Mouse (Mus musculus) liver, embryonic 12.5 days (tissue): ENCODE measurements around the gene Wwc1. TPM values are rescaled to one million over a fixed set of nuclear protein-coding genes. Genes with fewer than 3 reads are reported as not detected.
A peak's percentile ranks its signal among the peaks of the same experiment; 100 is the strongest.
"Not testable (repeated sequence)": the region's sequence is repeated elsewhere in the genome, so short reads cannot be mapped to it uniquely, and the experiment has no call there.

Experiments used
- ATAC-seq: fragments of 200-750 bp; cut with Nextera tagmentation; 2 replicates; pipeline ENCODE4 v1.8.0; 2017; ENCODE audit warnings: moderate number of reproducible peaks, mild to moderate bottlenecking, moderate library complexity
- H3K27ac ChIP-seq: fragments of 300-500 bp; sonication (generic); 2 replicates; pipeline ENCODE4 v1.5.1; 2016; ENCODE audit warnings: mild to moderate bottlenecking
- H3K27me3 ChIP-seq: fragments of 300-500 bp; sonication (generic); replicated peaks from 2 replicates; pipeline ENCODE4 v1.6.1; 2016; ENCODE audit warnings: mild to moderate bottlenecking, moderate library complexity
- H3K36me3 ChIP-seq: fragments of 300-500 bp; sonication (generic); 2 replicates; pipeline ENCODE4 v1.6.1; 2016; ENCODE audit warnings: mild to moderate bottlenecking, moderate library complexity
- H3K4me1 ChIP-seq: fragments of 300-500 bp; sonication (generic); 2 replicates; pipeline ENCODE4 v1.6.1; 2016
- H3K4me2 ChIP-seq: fragments of 300-500 bp; sonication (generic); 2 replicates; pipeline ENCODE4 v1.6.1; 2016; ENCODE audit warnings: mild to moderate bottlenecking, moderate library complexity
- H3K4me3 ChIP-seq: fragments of 300-500 bp; sonication (generic); 2 replicates; pipeline ENCODE4 v1.5.1; 2016; ENCODE audit warnings: mild to moderate bottlenecking, moderate library complexity
- H3K9ac ChIP-seq: fragments of 300-500 bp; sonication (generic); 2 replicates; pipeline ENCODE4 v1.6.1; 2016; ENCODE audit warnings: mild to moderate bottlenecking, moderate library complexity
- H3K9me3 ChIP-seq: fragments of 300-500 bp; sonication (generic); replicated peaks from 2 replicates; pipeline ENCODE4 v1.6.1; 2016; ENCODE audit warnings: mild to moderate bottlenecking, moderate library complexity
- WGBS: fragments of 180-500 bp; shearing (Covaris S2); methylation state at CpG from one replicate; pipeline ENCODE4 v1.1.7; 2016; ENCODE audit not compliant: insufficient replicate concordance; 5-methylcytosine and 5-hydroxymethylcytosine counted together
- polyA plus RNA-seq: library from polyadenylated mRNA; unstranded; fragments of >200 nt; fragmentation: Nextera tagmentation; extraction: Ambion mirVana; gene quantifications from 2 replicates; pipeline ENCODE4 v1.2.1, GENCODE M21; 2016

Wwc1 gene
- polyA plus RNA-seq, 1 experiment from 2014 or later, result 3.0 TPM

GRCm38 (mm10) chr11:35797751-35798494, 182.4 kb downstream of the Wwc1 start:
- no peaks in the 10 kb centered on the region for H3K9me3 ChIP-seq
- H3K27me3 ChIP-seq, result peaks cover 73% of the 10 kb centered on the region
- no peaks in the 10 kb centered on the region for H3K36me3 ChIP-seq
- no peak overlapping the region for H3K9ac ChIP-seq
- 6% methylated on average over 85 of the region's 86 CpGs for WGBS
- ATAC-seq, result no peak
- H3K4me2 ChIP-seq, result peak overlapping the region; percentile 54
- H3K27ac ChIP-seq, result no peak overlapping the region
- H3K4me3 ChIP-seq, result peak overlapping the region; percentile 35
- H3K4me1 ChIP-seq, result peaks cover 10% of the 10 kb centered on the region

GRCm38 (mm10) chr11:35792800-35793199, 187.5 kb downstream of the Wwc1 start:
- not testable (repeated sequence) for H3K9me3 ChIP-seq, H3K4me1 ChIP-seq, H3K4me3 ChIP-seq, H3K27ac ChIP-seq, H3K9ac ChIP-seq, H3K4me2 ChIP-seq, ATAC-seq
- Histone ChIP-seq H3K36me3 (peaks cover 31% of the 10 kb centered on the region), H3K27me3 (peaks cover 40% of the 10 kb centered on the region)
- 63% methylated on average over 5 of the region's 5 CpGs for WGBS

DNA sequence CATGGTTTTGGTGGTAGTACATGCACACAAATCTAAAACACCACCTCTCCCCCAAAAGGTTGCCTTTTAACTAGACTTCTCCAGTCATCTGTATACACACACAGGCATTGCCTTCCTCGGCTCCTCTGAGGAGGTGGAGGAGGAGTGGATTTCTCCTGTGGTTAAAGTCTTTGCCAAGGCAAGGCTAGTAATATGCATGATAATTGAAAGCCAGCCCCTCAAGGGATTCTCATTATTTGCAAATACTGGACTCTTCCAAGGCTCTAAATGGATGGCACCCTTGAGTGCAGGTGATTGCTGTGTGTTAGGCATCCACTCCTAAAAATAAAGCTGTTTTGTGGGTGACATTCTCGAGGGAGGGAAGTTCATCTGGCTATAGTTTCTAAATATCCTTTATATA, 191.9 kb downstream of the Wwc1 start:
- H3K27me3 ChIP-seq, result no peaks in the 10 kb centered on the region
- no peak overlapping the region for H3K27ac ChIP-seq
- H3K9me3 ChIP-seq, result no peaks in the 10 kb centered on the region
- H3K9ac ChIP-seq, result no peak overlapping the region
- no peak for ATAC-seq
- H3K36me3 ChIP-seq, result peaks cover 64% of the 10 kb centered on the region
- H3K4me2 ChIP-seq, result no peak overlapping the region
- 77% methylated on average over 2 of the region's 2 CpGs for WGBS
- H3K4me1 ChIP-seq, result no peaks in the 10 kb centered on the region
- no peak overlapping the region for H3K4me3 ChIP-seq

Other genes with a start within 250 kb of the Wwc1 start
- gene Pank3, start 211.0 kb downstream of the Wwc1 start, polyA plus RNA-seq, result 7.6 and 8.2 TPM in 2 replicates
- not detected in 2 replicates for gene Fbll1, start 181.6 kb downstream of the Wwc1 start, polyA plus RNA-seq
- gene Rars, start 146.0 kb downstream of the Wwc1 start, polyA plus RNA-seq, result 78.9 and 80.3 TPM in 2 replicates